Mouse (Mus musculus): ENCODE results near the gene Zmat5. TPM values are rescaled to one million over a fixed set of nuclear protein-coding genes. Genes with fewer than 3 reads are reported as not detected.

Gene Zmat5
- polyA plus RNA-seq, 1 experiment from 2014 or later = 81.5 TPM

- H3K9ac ChIP-seq (replicated peaks) = no peak overlapping the region
- peaks cover 28% of the 10 kb centered on the region for H3K4me1 ChIP-seq
- H3K27ac ChIP-seq (replicated peaks) = peak overlapping the region; percentile 82
- peak; percentile 41; the same call in 1 of the 2 replicates for ATAC-seq (ENCODE audit: low FRiP score, low read depth)
- H3K27me3 ChIP-seq = no peaks in the 10 kb centered on the region
- no peaks in the 10 kb centered on the region for H3K9me3 ChIP-seq
- H3K4me2 ChIP-seq (replicated peaks) = no peak overlapping the region
- 8% methylated on average over 6 of the region's 6 CpGs for WGBS
- H3K36me3 ChIP-seq = 0 out of 2 replicates have a peak, but pooled peaks cover 3% of the 10 kb centered on the region
- H3K4me3 ChIP-seq = no peak overlapping the region
These were observed 57.5 kb downstream of the Zmat5 start for GRCm38 (mm10) chr11:4761991-4762390.

- no peak overlapping the region for H3K4me3 ChIP-seq
- peaks cover 28% of the 10 kb centered on the region for H3K4me1 ChIP-seq
- H3K27me3 ChIP-seq = no peaks in the 10 kb centered on the region
- H3K36me3 ChIP-seq = 0 out of 2 replicates have a peak, but pooled peaks cover 6% of the 10 kb centered on the region
- WGBS = 7% methylated on average over 2 of the region's 2 CpGs
- no peak overlapping the region for H3K4me2 ChIP-seq (replicated peaks)
- H3K9ac ChIP-seq (replicated peaks) = no peak overlapping the region
- H3K27ac ChIP-seq (replicated peaks) = peak overlapping the region; percentile 82
- no peak for ATAC-seq (ENCODE audit: low FRiP score, low read depth)
- no peaks in the 10 kb centered on the region for H3K9me3 ChIP-seq
These were observed 58.0 kb downstream of the Zmat5 start for GRCm38 (mm10) chr11:4762511-4762910.

GRCm38 (mm10) chr11:4763631-4764030 is 59.2 kb downstream of the Zmat5 start:
- Histone ChIP-seq H3K9me3 (no peaks in the 10 kb centered on the region), H3K4me3 (no peak overlapping the region), H3K4me2 (replicated peaks) (no peak overlapping the region), H3K36me3 (peaks cover 9% of the 10 kb centered on the region; the same call in 1 of the 2 replicates), H3K27ac (replicated peaks) (peak overlapping the region; percentile 82), H3K4me1 (peaks cover 28% of the 10 kb centered on the region), H3K9ac (replicated peaks) (no peak overlapping the region), H3K27me3 (no peaks in the 10 kb centered on the region)
- WGBS = 26% methylated on average over 5 of the region's 5 CpGs
- no peak for ATAC-seq (ENCODE audit: low FRiP score, low read depth)

GRCm38 (mm10) chr11:4764476-4764875 is 60.0 kb downstream of the Zmat5 start:
- Histone ChIP-seq H3K4me2 (replicated peaks) (no peak overlapping the region), H3K27me3 (no peaks in the 10 kb centered on the region), H3K4me1 (peaks cover 28% of the 10 kb centered on the region), H3K4me3 (no peak overlapping the region), H3K36me3 (peaks cover 18% of the 10 kb centered on the region; the same call in 1 of the 2 replicates), H3K9ac (replicated peaks) (no peak overlapping the region), H3K27ac (replicated peaks) (no peak overlapping the region), H3K9me3 (no peaks in the 10 kb centered on the region)
- WGBS = 79% methylated on average over 5 of the region's 5 CpGs
- ATAC-seq (ENCODE audit: low FRiP score, low read depth) = no peak

DNA sequence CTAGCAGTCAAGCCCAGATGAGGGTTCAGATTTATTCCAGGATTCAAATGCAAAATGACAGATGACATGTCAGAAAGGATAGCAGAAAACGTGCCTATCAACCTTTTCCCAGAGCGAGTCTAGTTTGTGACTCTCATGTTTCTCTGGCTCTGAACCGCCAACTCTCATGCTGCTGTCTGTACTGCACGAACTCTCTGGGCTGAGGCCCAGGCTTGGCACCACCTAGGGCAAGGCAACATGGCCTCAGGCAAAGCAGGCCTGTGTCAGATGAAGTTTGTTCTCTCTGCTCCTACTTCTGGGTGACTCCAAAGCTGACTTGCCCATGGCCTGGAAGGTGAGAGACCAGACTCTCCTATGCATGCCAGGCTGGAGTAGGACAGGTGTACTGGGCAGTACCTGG is 63.9 kb downstream of the Zmat5 start:
- no peak overlapping the region for H3K4me2 ChIP-seq (replicated peaks)
- 86% methylated on average over 4 of the region's 4 CpGs for WGBS
- no peak overlapping the region for H3K27ac ChIP-seq (replicated peaks)
- no peak overlapping the region for H3K4me3 ChIP-seq
- peaks cover 8% of the 10 kb centered on the region for H3K4me1 ChIP-seq
- no peak for ATAC-seq (ENCODE audit: low FRiP score, low read depth)
- peaks cover 26% of the 10 kb centered on the region; the same call in 1 of the 2 replicates for H3K36me3 ChIP-seq
- H3K27me3 ChIP-seq = no peaks in the 10 kb centered on the region
- no peak overlapping the region for H3K9ac ChIP-seq (replicated peaks)
- no peaks in the 10 kb centered on the region for H3K9me3 ChIP-seq

DNA sequence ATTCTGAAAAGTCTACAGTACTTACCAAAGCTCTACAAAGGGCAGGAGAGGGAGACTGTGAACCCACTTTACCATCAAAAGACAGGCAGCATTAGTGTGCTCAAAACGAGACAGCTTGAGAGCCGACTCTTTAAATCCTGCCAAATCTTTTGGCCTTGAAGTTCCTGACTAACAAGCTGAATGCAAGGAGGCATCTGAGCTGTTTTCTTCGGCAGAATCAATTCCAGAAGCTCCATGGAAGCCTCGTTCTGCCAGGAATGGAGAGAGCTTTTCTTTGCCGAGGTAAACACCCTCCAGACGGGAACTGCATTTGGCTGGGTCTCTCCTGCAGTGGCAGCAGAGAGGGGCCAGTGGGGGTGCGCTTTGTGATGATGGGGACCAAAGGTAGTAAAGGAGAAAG is 64.8 kb downstream of the Zmat5 start:
- ATAC-seq (ENCODE audit: low FRiP score, low read depth) = no peak
- peaks cover 26% of the 10 kb centered on the region; the same call in 1 of the 2 replicates for H3K36me3 ChIP-seq

GRCm38 (mm10) chr11:4769881-4770280 is 65.4 kb downstream of the Zmat5 start:
- Histone ChIP-seq H3K9ac (replicated peaks) (no peak overlapping the region), H3K4me1 (0 out of 2 replicates have a peak, but pooled peaks cover 6% of the 10 kb centered on the region), H3K27ac (replicated peaks) (no peak overlapping the region), H3K36me3 (peaks cover 26% of the 10 kb centered on the region; the same call in 1 of the 2 replicates), H3K4me3 (no peak overlapping the region), H3K4me2 (replicated peaks) (no peak overlapping the region), H3K9me3 (no peaks in the 10 kb centered on the region), H3K27me3 (no peaks in the 10 kb centered on the region)
- no peak for ATAC-seq (ENCODE audit: low FRiP score, low read depth)
- 94% methylated on average over 6 of the region's 6 CpGs for WGBS

More for the DNA sequence above, 64.8 kb downstream of the Zmat5 start:
- Histone ChIP-seq H3K9me3 (no peaks in the 10 kb centered on the region), H3K4me3 (no peak overlapping the region), H3K27me3 (no peaks in the 10 kb centered on the region), H3K9ac (replicated peaks) (no peak overlapping the region), H3K4me2 (replicated peaks) (no peak overlapping the region), H3K27ac (replicated peaks) (no peak overlapping the region), H3K4me1 (0 out of 2 replicates have a peak, but pooled peaks cover 6% of the 10 kb centered on the region)
- 79% methylated on average over 7 of the region's 7 CpGs for WGBS

- H3K9ac ChIP-seq (replicated peaks) = no peak overlapping the region
- WGBS = 51% methylated on average over 7 of the region's 7 CpGs
- H3K27me3 ChIP-seq = no peaks in the 10 kb centered on the region
- H3K27ac ChIP-seq (replicated peaks) = no peak overlapping the region
- H3K4me2 ChIP-seq (replicated peaks) = no peak overlapping the region
- H3K9me3 ChIP-seq = no peaks in the 10 kb centered on the region
- H3K4me3 ChIP-seq = no peak overlapping the region
- 0 out of 2 replicates have a peak, but pooled peaks cover 6% of the 10 kb centered on the region for H3K4me1 ChIP-seq
- peaks cover 30% of the 10 kb centered on the region for H3K36me3 ChIP-seq
- ATAC-seq (ENCODE audit: low FRiP score, low read depth) = no peak
These were observed 67.3 kb downstream of the Zmat5 start for GRCm38 (mm10) chr11:4771756-4772155.

- H3K9ac ChIP-seq (replicated peaks) = no peak overlapping the region
- no peak overlapping the region for H3K27ac ChIP-seq (replicated peaks)
- 0 out of 2 replicates have a peak, but pooled peaks cover 6% of the 10 kb centered on the region for H3K4me1 ChIP-seq
These were observed 68.4 kb downstream of the Zmat5 start for GRCm38 (mm10) chr11:4772925-4773324.

GRCm38 (mm10) chr11:4780927-4781326 is 76.4 kb downstream of the Zmat5 start:
- H3K36me3 ChIP-seq = peaks cover 76% of the 10 kb centered on the region

More at GRCm38 (mm10) chr11:4772925-4773324, 68.4 kb downstream of the Zmat5 start:
- H3K27me3 ChIP-seq = no peaks in the 10 kb centered on the region
- peaks cover 34% of the 10 kb centered on the region for H3K36me3 ChIP-seq
- H3K4me3 ChIP-seq = no peak overlapping the region
- H3K4me2 ChIP-seq (replicated peaks) = no peak overlapping the region
- WGBS = 31% methylated on average over 3 of the region's 3 CpGs
- no peak for ATAC-seq (ENCODE audit: low FRiP score, low read depth)
- H3K9me3 ChIP-seq = no peaks in the 10 kb centered on the region

DNA sequence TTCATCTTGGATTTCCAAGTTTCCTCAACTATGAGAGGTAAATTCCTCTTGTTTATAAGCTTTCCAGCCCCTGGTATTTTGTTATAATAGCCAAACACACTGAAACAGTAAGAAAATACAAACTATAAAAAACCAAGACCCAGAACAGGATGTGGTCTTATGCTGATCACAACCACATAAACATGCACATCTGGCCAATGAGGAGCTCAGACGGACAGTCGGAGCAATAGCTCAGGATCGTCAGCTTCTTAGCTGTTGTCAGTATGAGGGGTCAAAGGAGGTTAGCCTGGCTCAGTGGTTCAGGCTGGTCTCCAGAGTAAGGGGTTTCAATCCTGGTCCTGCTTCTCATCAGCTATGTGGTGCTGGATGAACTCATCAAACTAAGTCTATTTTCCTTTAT is 78.6 kb downstream of the Zmat5 start:
- Histone ChIP-seq H3K4me3 (no peak overlapping the region), H3K36me3 (peaks cover 82% of the 10 kb centered on the region), H3K27ac (replicated peaks) (no peak overlapping the region), H3K9me3 (no peaks in the 10 kb centered on the region), H3K4me1 (no peaks in the 10 kb centered on the region), H3K9ac (replicated peaks) (no peak overlapping the region), H3K4me2 (replicated peaks) (no peak overlapping the region), H3K27me3 (no peaks in the 10 kb centered on the region)
- ATAC-seq (ENCODE audit: low FRiP score, low read depth) = no peak
- WGBS = 94% methylated on average over 3 of the region's 3 CpGs

More at GRCm38 (mm10) chr11:4780927-4781326, 76.4 kb downstream of the Zmat5 start:
- Histone ChIP-seq H3K4me2 (replicated peaks) (no peak overlapping the region), H3K27ac (replicated peaks) (no peak overlapping the region), H3K27me3 (no peaks in the 10 kb centered on the region), H3K9me3 (no peaks in the 10 kb centered on the region), H3K4me3 (no peak overlapping the region), H3K4me1 (no peaks in the 10 kb centered on the region), H3K9ac (replicated peaks) (no peak overlapping the region)
- ATAC-seq (ENCODE audit: low FRiP score, low read depth) = no peak
- 81% methylated on average over 3 of the region's 3 CpGs for WGBS

DNA sequence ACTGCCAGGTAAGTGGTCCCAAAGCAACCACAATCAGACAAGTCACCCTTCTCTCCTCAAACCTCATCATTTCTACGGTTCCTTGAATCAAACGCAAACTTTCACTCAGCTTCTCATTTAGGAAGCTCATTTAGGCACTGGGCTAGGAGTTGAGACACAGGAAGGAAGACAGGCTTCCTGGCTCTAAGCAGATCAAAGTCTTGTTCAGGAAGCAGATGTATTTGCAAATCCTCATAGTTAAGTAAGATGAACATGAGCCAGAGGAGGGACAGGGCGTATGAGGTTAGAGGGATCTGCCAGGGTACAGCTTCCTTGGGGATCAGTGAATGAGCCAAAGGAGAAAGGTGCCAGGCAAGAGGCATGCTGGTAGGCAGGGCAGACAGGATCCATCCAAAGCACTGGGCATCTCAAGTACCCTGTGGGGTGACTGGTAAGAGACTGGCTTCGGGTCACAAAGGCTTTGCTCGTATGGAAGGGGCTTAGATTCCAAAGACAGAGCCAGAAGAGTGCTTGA is 80.2 kb downstream of the Zmat5 start:
- Histone ChIP-seq H3K27me3 (no peaks in the 10 kb centered on the region), H3K4me3 (no peak overlapping the region), H3K4me2 (replicated peaks) (no peak overlapping the region), H3K9me3 (no peaks in the 10 kb centered on the region), H3K27ac (replicated peaks) (no peak overlapping the region), H3K36me3 (peaks cover 80% of the 10 kb centered on the region), H3K9ac (replicated peaks) (no peak overlapping the region), H3K4me1 (no peaks in the 10 kb centered on the region)
- no peak for ATAC-seq (ENCODE audit: low FRiP score, low read depth)
- 82% methylated on average over 5 of the region's 5 CpGs for WGBS
